Mouse (Mus musculus) neural tube, embryonic 14.5 days (tissue): Measurements from ENCODE around the gene Lipa. TPM values are rescaled to one million over a fixed set of nuclear protein-coding genes. Genes with fewer than 3 reads are reported as not detected.

Experiments used
- ATAC-seq: fragments of 200-750 bp; cut with Nextera tagmentation; 2 replicates; pipeline ENCODE4 v1.8.0; 2017; ENCODE audit warnings: low read depth, mild to moderate bottlenecking, moderate TSS enrichment, moderate library complexity
- H3K27ac ChIP-seq: fragments of 300-500 bp; sonication (generic); 2 replicates; pipeline ENCODE4 v1.5.1; 2014; ENCODE audit warnings: low read depth, mild to moderate bottlenecking, control low read depth, low read length, moderate library complexity, mixed read lengths
- H3K27me3 ChIP-seq: fragments of 300-500 bp; sonication (generic); 2 replicates; pipeline ENCODE4 v1.6.1; 2014; ENCODE audit warnings: low read length; ENCODE audit not compliant: control insufficient read depth, insufficient read depth
- H3K36me3 ChIP-seq: fragments of 300-500 bp; sonication (generic); 2 replicates; pipeline ENCODE4 v1.6.1; 2014; ENCODE audit warnings: low read length, mixed read lengths; ENCODE audit not compliant: control insufficient read depth, insufficient read depth
- H3K4me1 ChIP-seq: fragments of 300-500 bp; sonication (generic); 2 replicates; pipeline ENCODE4 v1.6.1; 2014; ENCODE audit warnings: low read length; ENCODE audit not compliant: control insufficient read depth, insufficient read depth
- H3K4me2 ChIP-seq: fragments of 300-500 bp; sonication (generic); 2 replicates; pipeline ENCODE4 v1.6.1; 2014; ENCODE audit warnings: mild to moderate bottlenecking, low read depth, low read length, control low read depth
- H3K4me3 ChIP-seq: fragments of 300-500 bp; sonication (generic); 2 replicates; pipeline ENCODE4 v1.5.1; 2014; ENCODE audit warnings: low read depth, low read length, control low read depth, mixed read lengths
- H3K9ac ChIP-seq: fragments of 300-500 bp; sonication (generic); replicated peaks from 2 replicates; pipeline ENCODE4 v1.6.1; 2014; ENCODE audit warnings: low read depth, mild to moderate bottlenecking, control low read depth, low read length, mixed read lengths
- H3K9me3 ChIP-seq: fragments of 300-500 bp; sonication (generic); 2 replicates; pipeline ENCODE4 v1.6.1; 2016; ENCODE audit warnings: low read length; ENCODE audit not compliant: control insufficient read depth
- WGBS: fragments of 180-500 bp; shearing (Covaris S2); extraction: QIAGEN DNeasy Blood & Tissue Kit; methylation state at CpG from one replicate; pipeline ENCODE4 v1.1.7; 2014; 5-methylcytosine and 5-hydroxymethylcytosine counted together
- polyA plus RNA-seq: library from polyadenylated mRNA; unstranded; fragments of >200 nt; fragmentation: Nextera tagmentation; extraction: Ambion mirVana; gene quantifications from 2 replicates; pipeline ENCODE4 v1.2.1, GENCODE M21; 2014

Gene Lipa
- polyA plus RNA-seq, 1 experiment from 2014 or later: 17.0 TPM

DNA sequence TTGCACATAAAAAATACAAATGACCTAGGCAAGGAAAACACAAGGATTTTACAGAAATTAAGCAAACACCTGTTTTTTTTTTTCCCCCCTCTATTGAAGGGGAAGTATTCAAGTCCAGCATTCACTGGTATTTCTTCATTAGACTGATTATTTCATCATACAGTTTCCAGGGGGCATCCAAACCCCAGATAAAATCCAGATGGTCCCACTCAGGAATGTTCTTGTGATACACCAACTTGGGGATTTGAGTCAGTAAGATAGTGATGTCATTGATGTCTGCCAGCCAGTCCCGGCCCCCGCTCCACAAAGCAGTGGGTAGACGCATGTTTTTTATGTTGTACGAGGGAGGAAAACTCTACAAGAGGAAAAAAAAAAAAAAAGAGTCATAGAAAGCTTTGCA, 33.4 kb downstream of the Lipa start:
- 94% methylated on average over 4 of the region's 4 CpGs for WGBS
- no peak for ATAC-seq
- no peaks in the 10 kb centered on the region for H3K9me3 ChIP-seq

DNA sequence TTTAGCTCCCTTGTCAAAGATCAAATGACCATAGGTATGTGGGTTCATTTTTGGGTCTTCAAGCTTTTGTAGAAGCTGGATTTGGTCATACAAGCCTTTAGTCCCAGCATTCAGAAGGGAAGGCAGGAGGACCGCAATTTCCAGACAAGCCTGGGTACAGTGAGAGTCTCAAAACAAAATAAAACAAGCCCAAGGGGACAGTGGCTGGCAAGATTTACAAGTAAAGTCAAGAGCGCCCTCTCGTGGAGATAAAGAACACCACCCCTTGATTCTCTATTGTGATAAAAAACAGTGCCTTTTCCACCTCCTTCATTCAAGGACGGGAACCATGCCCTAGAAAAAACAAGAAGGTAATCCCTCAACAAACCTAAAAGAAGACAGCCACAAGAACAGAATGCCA, 43.7 kb downstream of the Lipa start:
- no peak overlapping the region for H3K4me2 ChIP-seq
- H3K9me3 ChIP-seq: no peaks in the 10 kb centered on the region
- H3K36me3 ChIP-seq: no peaks in the 10 kb centered on the region
- H3K4me3 ChIP-seq: no peak overlapping the region
- H3K27me3 ChIP-seq: no peaks in the 10 kb centered on the region
- no peak overlapping the region for H3K9ac ChIP-seq
- no peaks in the 10 kb centered on the region for H3K4me1 ChIP-seq
- no peak for ATAC-seq
- 20% methylated on average over 4 of the region's 4 CpGs for WGBS
- no peak overlapping the region for H3K27ac ChIP-seq

More for the DNA sequence above, 33.4 kb downstream of the Lipa start:
- H3K4me1 ChIP-seq: no peaks in the 10 kb centered on the region
- H3K27me3 ChIP-seq: no peaks in the 10 kb centered on the region
- H3K4me3 ChIP-seq: no peak overlapping the region
- H3K27ac ChIP-seq: no peak overlapping the region
- no peaks in the 10 kb centered on the region for H3K36me3 ChIP-seq
- H3K4me2 ChIP-seq: no peak overlapping the region
- no peak overlapping the region for H3K9ac ChIP-seq

DNA sequence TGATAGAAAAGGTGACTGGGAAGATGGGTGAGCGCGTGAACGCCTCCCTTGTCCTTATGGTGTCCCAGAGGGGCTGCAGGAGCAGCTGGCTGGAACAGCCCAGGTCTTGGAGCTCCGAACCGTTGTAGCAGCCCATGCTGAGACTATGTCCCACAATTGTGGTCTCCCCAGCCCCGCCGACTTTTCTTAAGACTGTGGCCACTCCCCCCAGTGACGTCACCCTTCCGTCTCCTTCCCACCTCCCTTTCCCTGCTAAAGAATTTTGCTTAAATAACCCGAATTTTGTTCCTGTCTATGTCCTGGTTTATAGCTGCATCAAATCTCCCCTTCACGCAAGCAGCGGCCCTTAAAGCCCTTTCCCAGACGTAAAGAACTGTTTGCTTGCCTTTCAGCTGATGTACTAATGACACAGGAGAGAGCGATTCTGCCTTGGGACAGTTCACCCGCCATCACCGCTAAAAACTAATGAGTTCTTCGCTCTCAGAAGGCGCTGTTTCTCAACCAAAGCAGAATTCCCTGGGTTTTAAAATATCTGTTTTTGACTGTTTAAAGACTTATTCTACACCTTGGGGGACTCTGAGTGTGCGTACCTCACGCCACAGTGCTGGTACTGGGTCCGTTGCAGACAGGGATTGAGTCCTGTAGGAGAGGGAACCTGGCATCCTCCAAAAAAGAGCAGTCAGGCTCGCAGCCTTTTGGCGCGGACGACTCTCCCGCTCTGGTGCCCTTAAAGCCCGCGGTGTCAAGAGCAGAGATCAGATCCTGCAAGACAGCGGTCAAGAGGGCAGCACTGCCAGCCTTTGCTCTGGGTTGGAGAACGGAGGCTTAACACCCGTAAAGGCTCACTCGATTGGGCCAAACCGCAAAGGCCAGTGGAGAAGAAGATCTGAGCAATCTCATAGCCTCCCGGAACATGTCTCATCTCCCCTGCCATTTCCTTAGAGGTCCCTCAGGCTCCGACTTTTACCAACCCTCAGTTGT, 52.0 kb downstream of the Lipa start, which contains the start of gene Ch25h:
Gene Ch25h, minus strand, starts transcription at position 174 of the 981 bp plus-strand sequence.
- H3K4me3 ChIP-seq: peak within 1 kb of the TSS; percentile 49
- peaks cover 11% of the 10 kb centered on the region for H3K27me3 ChIP-seq
- H3K9ac ChIP-seq: peak within 1 kb of the TSS; percentile 41
- no peak within 1 kb of the TSS for H3K27ac ChIP-seq
- WGBS: under 1% methylated on average over 35 of the region's 35 CpGs
- H3K4me2 ChIP-seq: peak within 1 kb of the TSS; percentile 98
- H3K4me1 ChIP-seq: peaks cover 8% of the 10 kb centered on the region; the same call in 1 of the 2 replicates
- no peaks in the 10 kb centered on the region for H3K9me3 ChIP-seq
- no peaks in the 10 kb centered on the region for H3K36me3 ChIP-seq
- peak; percentile 80 for ATAC-seq

DNA sequence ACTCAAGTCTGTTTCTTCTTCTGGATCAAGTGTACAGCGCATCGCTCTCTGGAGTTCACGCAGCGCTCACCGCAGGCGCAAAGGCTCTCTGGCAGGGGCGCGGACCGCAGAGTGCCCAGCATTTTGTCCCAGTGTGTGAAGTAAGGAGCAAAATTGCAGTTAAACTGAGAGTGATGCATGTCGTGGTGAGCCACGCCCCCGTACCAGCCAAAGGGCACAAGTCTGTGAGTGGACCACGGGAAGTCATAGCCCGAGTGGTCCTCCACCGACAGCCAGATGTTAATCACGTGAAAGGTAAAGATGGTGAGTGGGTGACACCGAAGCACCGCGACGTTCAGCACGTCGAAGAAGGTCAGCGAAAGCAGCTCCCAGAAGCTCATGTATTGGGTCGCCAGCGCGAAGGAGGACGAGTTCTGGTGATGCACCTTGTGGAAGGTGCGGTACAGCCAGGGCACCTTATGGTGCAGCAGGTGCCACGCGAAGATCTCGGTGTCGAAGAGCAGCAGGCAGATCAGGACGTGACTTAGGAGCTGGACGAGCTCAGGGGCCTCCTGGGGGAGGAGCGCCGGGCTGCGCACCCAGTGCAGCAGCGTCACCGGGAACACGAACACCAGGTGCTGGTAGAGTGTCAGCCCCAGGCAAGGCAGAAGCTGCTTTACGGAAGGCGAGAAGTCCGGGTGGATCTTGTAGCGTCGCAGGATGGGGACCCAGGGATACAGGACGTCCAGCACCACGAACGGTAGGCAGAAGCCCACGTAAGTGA, 52.9 kb downstream of the Lipa start:
- H3K36me3 ChIP-seq: no peaks in the 10 kb centered on the region
- 4% methylated on average over 49 of the region's 49 CpGs for WGBS
- peak overlapping the region; percentile 49 for H3K4me3 ChIP-seq
- peak overlapping the region; percentile 41 for H3K9ac ChIP-seq
- no peak overlapping the region for H3K27ac ChIP-seq
- peaks cover 8% of the 10 kb centered on the region; the same call in 1 of the 2 replicates for H3K4me1 ChIP-seq
- peak; percentile 89 for ATAC-seq
- peaks cover 11% of the 10 kb centered on the region for H3K27me3 ChIP-seq
- H3K4me2 ChIP-seq: peak overlapping the region; percentile 98
- no peaks in the 10 kb centered on the region for H3K9me3 ChIP-seq

DNA sequence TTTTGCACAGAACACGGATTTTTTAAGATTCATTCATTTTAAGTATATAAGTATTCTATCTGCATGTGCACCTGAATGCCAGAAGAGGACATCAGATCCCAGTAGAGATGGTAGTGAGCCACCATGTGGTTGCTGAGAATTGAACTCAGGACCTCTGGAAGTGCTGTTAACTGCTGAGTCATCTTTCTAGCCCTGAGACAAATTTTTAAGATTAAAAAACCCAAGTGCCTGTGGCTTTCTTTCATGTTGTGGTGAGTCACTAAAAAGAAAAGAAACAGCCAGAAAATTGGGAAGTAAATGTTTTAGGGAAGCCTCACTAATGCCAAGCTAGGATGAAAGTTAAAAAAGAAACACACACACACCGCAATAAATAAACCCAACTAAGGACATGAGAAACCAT, 55.6 kb downstream of the Lipa start:
- no peaks in the 10 kb centered on the region for H3K36me3 ChIP-seq
- H3K9ac ChIP-seq: no peak overlapping the region
- 87% methylated on average over 2 of the region's 2 CpGs for WGBS
- H3K4me2 ChIP-seq: no peak overlapping the region
- peaks cover 8% of the 10 kb centered on the region; the same call in 1 of the 2 replicates for H3K4me1 ChIP-seq
- peaks cover 9% of the 10 kb centered on the region for H3K27me3 ChIP-seq
- no peak overlapping the region for H3K27ac ChIP-seq
- no peaks in the 10 kb centered on the region for H3K9me3 ChIP-seq
- no peak overlapping the region for H3K4me3 ChIP-seq
- no peak for ATAC-seq

DNA sequence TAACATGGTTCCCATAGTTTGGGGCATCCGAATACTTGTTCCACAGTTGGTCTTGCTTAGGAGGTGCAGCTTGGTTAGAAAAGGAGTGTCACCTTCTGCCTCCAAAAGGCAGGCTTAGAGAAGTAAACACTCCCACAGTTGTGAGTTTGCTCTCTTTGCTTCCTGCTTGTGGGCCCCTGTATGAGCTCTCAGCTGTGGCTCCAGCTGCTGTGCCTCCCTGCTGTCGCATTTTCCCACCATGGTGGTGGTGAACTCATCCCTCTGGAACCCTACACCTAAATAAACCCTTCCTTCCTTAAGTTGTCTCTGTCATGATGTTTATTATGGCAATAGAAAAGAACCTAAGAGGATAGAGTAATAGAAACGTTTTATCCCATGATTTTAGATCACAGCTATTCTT, 58.5 kb downstream of the Lipa start:
- H3K4me2 ChIP-seq: no peak overlapping the region
- H3K9ac ChIP-seq: no peak overlapping the region
- 56% methylated on average over 3 of the region's 3 CpGs for WGBS
- no peaks in the 10 kb centered on the region for H3K36me3 ChIP-seq
- H3K4me3 ChIP-seq: no peak overlapping the region
- no peaks in the 10 kb centered on the region for H3K9me3 ChIP-seq
- no peaks in the 10 kb centered on the region for H3K4me1 ChIP-seq
- H3K27ac ChIP-seq: no peak overlapping the region
- no peaks in the 10 kb centered on the region; the same call in 1 of the 2 replicates for H3K27me3 ChIP-seq
- ATAC-seq: no peak

DNA sequence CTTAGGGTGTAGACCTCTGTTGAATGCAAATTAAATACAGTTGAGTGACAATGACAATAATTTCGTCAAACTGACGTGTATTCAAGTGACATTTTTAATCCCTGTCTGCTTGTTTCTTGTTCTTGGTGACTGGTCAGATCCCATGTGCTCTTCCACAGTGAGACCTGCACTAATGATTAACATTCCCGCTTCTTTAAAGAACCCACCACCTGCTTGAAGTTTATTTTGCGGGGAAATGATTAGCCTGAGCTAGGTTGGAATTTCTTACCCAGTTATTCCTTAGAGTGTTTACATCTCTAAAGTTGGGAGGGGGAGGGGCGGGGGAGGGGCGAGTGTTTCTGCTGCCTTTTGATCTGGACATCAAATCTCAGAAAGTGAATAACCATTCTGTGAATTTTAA, 59.1 kb downstream of the Lipa start:
- Histone ChIP-seq H3K4me1 (no peaks in the 10 kb centered on the region), H3K4me3 (no peak overlapping the region), H3K36me3 (no peaks in the 10 kb centered on the region), H3K9me3 (no peaks in the 10 kb centered on the region), H3K4me2 (no peak overlapping the region), H3K27ac (no peak overlapping the region), H3K9ac (no peak overlapping the region), H3K27me3 (no peaks in the 10 kb centered on the region)
- no peak for ATAC-seq
- WGBS: 42% methylated on average over 6 of the region's 6 CpGs

DNA sequence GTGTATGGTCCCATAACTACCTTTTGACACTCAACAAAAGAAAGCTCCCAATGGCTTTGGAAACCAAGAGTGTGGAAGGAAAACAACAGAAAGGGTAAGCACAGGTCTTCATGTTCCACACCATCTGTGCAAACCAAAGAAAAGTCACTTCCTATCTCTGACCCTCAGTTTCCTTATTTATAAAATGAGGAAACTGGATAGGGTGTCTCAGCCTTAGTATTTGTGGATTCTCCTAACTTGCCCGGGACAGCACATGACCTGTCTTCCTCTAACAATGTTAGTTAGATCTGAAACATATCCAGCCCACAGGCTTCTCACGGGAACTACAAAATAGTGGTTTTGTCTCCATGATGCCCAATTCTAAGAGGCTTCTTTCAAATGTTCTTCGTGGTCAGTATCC, 62.8 kb downstream of the Lipa start:
- no peak overlapping the region for H3K4me2 ChIP-seq
- H3K9me3 ChIP-seq: no peaks in the 10 kb centered on the region
- WGBS: 84% methylated on average over 3 of the region's 3 CpGs
- no peaks in the 10 kb centered on the region for H3K4me1 ChIP-seq
- no peaks in the 10 kb centered on the region for H3K36me3 ChIP-seq
- no peak overlapping the region for H3K4me3 ChIP-seq
- H3K27ac ChIP-seq: no peak overlapping the region
- ATAC-seq: no peak
- no peaks in the 10 kb centered on the region for H3K27me3 ChIP-seq
- H3K9ac ChIP-seq: no peak overlapping the region
